In the genomic region with DNA sequence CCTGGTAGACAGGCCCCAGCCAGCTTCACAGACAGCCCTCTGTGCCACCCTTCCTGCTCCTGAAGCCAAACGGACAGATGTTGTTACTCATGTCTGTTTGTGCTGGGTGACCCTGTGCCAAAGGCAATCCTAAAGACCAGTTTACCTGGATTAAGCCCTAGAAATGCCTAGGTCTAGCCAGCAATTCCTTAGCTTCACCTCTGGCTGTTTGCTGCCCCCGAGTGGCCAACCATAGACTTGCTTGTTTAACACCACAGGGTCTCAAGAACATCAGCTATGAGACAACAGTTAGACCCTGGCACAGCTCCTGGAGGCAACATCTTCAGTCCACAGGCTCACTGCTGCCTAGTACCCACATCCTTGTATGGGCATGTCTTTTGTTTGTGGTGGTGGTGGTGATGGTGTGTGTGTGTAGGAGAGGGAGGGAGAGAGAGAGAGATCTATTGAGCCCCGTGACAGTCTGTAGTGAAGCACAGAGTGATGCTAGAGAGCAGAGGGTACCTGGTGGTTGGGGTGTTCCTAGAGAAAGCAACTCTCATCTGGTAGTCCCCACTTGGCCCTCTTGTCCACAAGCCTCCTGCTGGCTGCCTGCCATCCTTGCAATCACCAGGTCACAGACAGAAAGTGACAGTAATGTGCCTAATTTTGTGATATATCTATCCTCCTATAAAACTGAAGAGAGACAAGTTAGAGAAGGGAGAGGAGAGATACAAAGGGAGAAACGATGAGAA, we compare ENCODE assay signal across 8 mouse cellular contexts. TPM values are rescaled to one million over a fixed set of nuclear protein-coding genes. Genes with fewer than 3 reads are reported as not detected.
DNase-seq lines count a peak whose midpoint lies in the region; ATAC-seq and TF ChIP-seq lines count a peak whose summit lies in the region.

No protein-coding gene starts in this region.

- peaks cover 3% of the 10 kb centered on the region; the same call in 1 of the 2 replicates for H3K4me1 ChIP-seq in E14TG2a.4 (replicated peaks; ENCODE audit: low read depth, low read length)
- H3K4me1 ChIP-seq in embryonic facial prominence, embryonic 14.5 days (ENCODE audit: control insufficient read depth, insufficient read depth, low read length): no peaks in the 10 kb centered on the region

- H3K9ac ChIP-seq in embryonic facial prominence, embryonic 14.5 days (ENCODE audit: low read depth, low read length): no peak overlapping the region

- H3K27ac ChIP-seq in embryonic facial prominence, embryonic 14.5 days (replicated peaks; ENCODE audit: low read depth, low read length): no peak overlapping the region

- no peak overlapping the region for H3K4me2 ChIP-seq in embryonic facial prominence, embryonic 14.5 days (ENCODE audit: low read depth, low read length)

- WGBS in embryonic facial prominence, embryonic 14.5 days: 32% methylated on average over 4 of the region's 4 CpGs

- intact Hi-C loops in heart, postnatal 25 days (cut with DNase I): loop anchor here (1.0 kb wide), 2 partner anchors 17 to 79 kb away; no protein-coding TSS in a partner anchor

- no peaks in the 10 kb centered on the region for H3K9me3 ChIP-seq in E14TG2a.4 (ENCODE audit: low read length)
- no peaks in the 10 kb centered on the region for H3K9me3 ChIP-seq in embryonic facial prominence, embryonic 14.5 days (ENCODE audit: control insufficient read depth, low read length)

- peak; percentile 71 for ATAC-seq in embryonic facial prominence, embryonic 14.5 days (ENCODE audit: low read depth)

- peak; percentile 78 for DNase-seq in adrenal gland, postnatal 25 days
- DNase-seq in embryonic facial prominence, embryonic 14.5 days (ENCODE audit: low spot score): peak; percentile 83
- DNase-seq in heart, postnatal 25 days (ENCODE audit: low spot score): peak; percentile 40
- peak; percentile 44 to 66 for DNase-seq in layer of hippocampus, adult 18-20 months (ENCODE audit: low spot score in 2 of 2)
- peak; percentile 88 for DNase-seq in lung, postnatal 14 days
- peak; percentile 75 to 79 for DNase-seq in right cerebral cortex, adult 2 months (ENCODE audit: low spot score in 2 of 2)
- peak; percentile 45 to 78 for DNase-seq in urinary bladder, postnatal 4 days (ENCODE audit: low spot score in 2 of 2)

- H3K27me3 ChIP-seq in E14TG2a.4 (ENCODE audit: insufficient read depth, low read length): no peaks in the 10 kb centered on the region
- no peaks in the 10 kb centered on the region for H3K27me3 ChIP-seq in embryonic facial prominence, embryonic 14.5 days (replicated peaks; ENCODE audit: control insufficient read depth, insufficient read depth, low read length)

- peaks cover 33% of the 10 kb centered on the region for H3K36me3 ChIP-seq in E14TG2a.4 (ENCODE audit: insufficient read depth, low read length)
- peaks cover 17% of the 10 kb centered on the region for H3K36me3 ChIP-seq in embryonic facial prominence, embryonic 14.5 days (ENCODE audit: control insufficient read depth, insufficient read depth, low read length)

- peak; percentile 59 for TF ChIP-seq CTCF in E14TG2a.4 (conservative IDR thresholded peaks at IDR 0.05; ENCODE audit: low read length)

- H3K4me3 ChIP-seq in E14TG2a.4 (replicated peaks; ENCODE audit: low read length): no peak overlapping the region
- H3K4me3 ChIP-seq in embryonic facial prominence, embryonic 14.5 days (ENCODE audit: low read depth, low read length): no peak overlapping the region

RNA-seq across cellular contexts. Expression of a gene that starts 7.8 kb away (rescaled TPM):
- total RNA-seq in adrenal gland, postnatal 25 days (2021): 20.7 and 22.4 TPM in 2 replicates
- 44.9 and 50.1 TPM in 2 replicates for polyA plus RNA-seq in embryonic facial prominence, embryonic 14.5 days (2014; fragmentation: Nextera tagmentation; extraction: Ambion mirVana)
- 10 to 100 TPM; 80.3 to 89.1 TPM for total RNA-seq in heart, postnatal 25 days (2021)
- 10 to 100 TPM; 16.9 to 19.4 TPM for total RNA-seq in layer of hippocampus, adult 18-20 months (2021)

RNA-seq across cellular contexts. Expression of a gene that starts 14.9 kb away (rescaled TPM):
- 32.0 and 35.4 TPM in 2 replicates for total RNA-seq in adrenal gland, postnatal 25 days (2021)
- 3.4 and 5.0 TPM in 2 replicates for polyA plus RNA-seq in embryonic facial prominence, embryonic 14.5 days (2014; fragmentation: Nextera tagmentation; extraction: Ambion mirVana)
- 1 to 10 TPM; 6.4 to 7.4 TPM for total RNA-seq in heart, postnatal 25 days (2021)
- 1 to 10 TPM; 4.2 to 5.3 TPM for total RNA-seq in layer of hippocampus, adult 18-20 months (2021)

RNA-seq across cellular contexts. Expression of a gene that starts 25.5 kb away (rescaled TPM):
- total RNA-seq in adrenal gland, postnatal 25 days (2021): 39.7 and 40.1 TPM in 2 replicates
- 19.1 and 21.9 TPM in 2 replicates for polyA plus RNA-seq in embryonic facial prominence, embryonic 14.5 days (2014; fragmentation: Nextera tagmentation; extraction: Ambion mirVana)
- 1 to 10 TPM; 5.6 to 6.8 TPM for total RNA-seq in heart, postnatal 25 days (2021)
- total RNA-seq in layer of hippocampus, adult 18-20 months (2021): 10 to 100 TPM; 22.1 to 23.4 TPM

RNA-seq across cellular contexts. Expression of a gene that starts 25.5 kb away (rescaled TPM):
- 18.7 and 23.4 TPM in 2 replicates for total RNA-seq in adrenal gland, postnatal 25 days (2021)
- 7.3 and 8.9 TPM in 2 replicates for polyA plus RNA-seq in embryonic facial prominence, embryonic 14.5 days (2014; fragmentation: Nextera tagmentation; extraction: Ambion mirVana)
- total RNA-seq in heart, postnatal 25 days (2021): 10 to 100 TPM; 28.1 to 32.4 TPM
- total RNA-seq in layer of hippocampus, adult 18-20 months (2021): 1 to 10 TPM; 9.3 to 9.6 TPM

RNA-seq across cellular contexts. Expression of a gene that starts 32.9 kb away (rescaled TPM):
- 32.9 and 33.9 TPM in 2 replicates for total RNA-seq in adrenal gland, postnatal 25 days (2021)
- 36.5 and 47.3 TPM in 2 replicates for polyA plus RNA-seq in embryonic facial prominence, embryonic 14.5 days (2014; fragmentation: Nextera tagmentation; extraction: Ambion mirVana)
- total RNA-seq in heart, postnatal 25 days (2021): 10 to 100 TPM; 11.5 to 13.7 TPM
- 10 to 100 TPM; 34.3 to 39.2 TPM for total RNA-seq in layer of hippocampus, adult 18-20 months (2021)
